Mouse (Mus musculus) bone marrow, adult 2 months (tissue): ENCODE data around the gene Dnah12. TPM values are rescaled to one million over a fixed set of nuclear protein-coding genes. Genes with fewer than 3 reads are reported as not detected.

Source experiments
- H3K27ac ChIP-seq: fragments of 200-500 bp; 2 replicates; pipeline ENCODE4 v1.5.1; 2012; ENCODE audit warnings: low read depth, mild to moderate bottlenecking, control low read depth, inconsistent platforms, low read length; ENCODE audit not compliant: control insufficient read depth, poor library complexity, insufficient read depth
- H3K4me1 ChIP-seq: fragments of 200-500 bp; 2 replicates; pipeline ENCODE4 v1.6.1; 2011; ENCODE audit warnings: low read length; ENCODE audit not compliant: control insufficient read depth, insufficient read depth
- H3K4me3 ChIP-seq: fragments of 200-500 bp; replicated peaks from 2 replicates; pipeline ENCODE3; 2011; ENCODE audit warnings: mild to moderate bottlenecking, low read depth, low read length, control low read depth; ENCODE audit not compliant: control insufficient read depth
- CTCF ChIP-seq: fragments of 200-500 bp; IDR thresholded peaks from 2 replicates; pipeline ENCODE4 v1.5.1; 2011; ENCODE audit warnings: low read length, control low read depth; ENCODE audit not compliant: control insufficient read depth, insufficient read depth
- POLR2A ChIP-seq: fragments of 200-500 bp; IDR thresholded peaks from 2 replicates; pipeline ENCODE4 v1.6.1; 2011; ENCODE audit warnings: low read depth, mild to moderate bottlenecking, control low read depth, low read length, borderline replicate concordance; ENCODE audit not compliant: control insufficient read depth
- WGBS: fragments of 180-500 bp; shearing (Covaris S2); methylation state at CpG from one replicate; pipeline ENCODE4 v1.1.7; 2018; 5-methylcytosine and 5-hydroxymethylcytosine counted together
- polyA plus RNA-seq: library from polyadenylated mRNA; stranded (reverse); fragments of >200 nt; gene quantifications from 2 replicates; pipeline ENCODE4 v1.2.4, GENCODE M21; 2011; ENCODE audit warnings: low replicate concordance; ENCODE audit not compliant: missing spikeins, insufficient read depth, insufficient read length

Gene Dnah12
- polyA plus RNA-seq, result 0.11 and 0.25 TPM in 2 replicates

DNA sequence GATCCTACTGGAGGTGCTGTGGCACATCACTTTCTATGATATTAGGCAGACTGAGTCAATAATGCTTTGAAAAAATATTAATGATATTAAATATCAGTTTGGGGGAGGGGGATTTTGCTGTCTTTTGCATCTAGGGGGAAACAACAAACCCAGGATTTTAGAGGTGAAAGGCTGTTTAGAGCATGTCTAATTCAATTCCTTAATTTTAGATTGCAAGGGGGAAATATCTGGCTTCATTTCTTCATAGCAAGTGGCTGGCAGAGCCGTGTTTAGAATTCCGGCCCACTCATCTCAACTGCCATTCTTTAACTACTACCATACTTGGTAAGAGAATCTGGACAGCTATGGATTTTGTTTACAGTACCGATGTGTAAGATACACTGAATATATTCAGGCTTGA lies at the start of gene Dnah12:
Gene Dnah12, plus strand, starts transcription at position 301 of the 400 bp plus-strand sequence.
- no peaks in the 10 kb centered on the region for H3K4me1 ChIP-seq
- no peak within 1 kb of the TSS for H3K27ac ChIP-seq
- no peak for TF ChIP-seq POLR2A
- TF ChIP-seq CTCF, result no peak
- no peak within 1 kb of the TSS for H3K4me3 ChIP-seq
- WGBS, result 88% methylated on average over 3 of the region's 3 CpGs

DNA sequence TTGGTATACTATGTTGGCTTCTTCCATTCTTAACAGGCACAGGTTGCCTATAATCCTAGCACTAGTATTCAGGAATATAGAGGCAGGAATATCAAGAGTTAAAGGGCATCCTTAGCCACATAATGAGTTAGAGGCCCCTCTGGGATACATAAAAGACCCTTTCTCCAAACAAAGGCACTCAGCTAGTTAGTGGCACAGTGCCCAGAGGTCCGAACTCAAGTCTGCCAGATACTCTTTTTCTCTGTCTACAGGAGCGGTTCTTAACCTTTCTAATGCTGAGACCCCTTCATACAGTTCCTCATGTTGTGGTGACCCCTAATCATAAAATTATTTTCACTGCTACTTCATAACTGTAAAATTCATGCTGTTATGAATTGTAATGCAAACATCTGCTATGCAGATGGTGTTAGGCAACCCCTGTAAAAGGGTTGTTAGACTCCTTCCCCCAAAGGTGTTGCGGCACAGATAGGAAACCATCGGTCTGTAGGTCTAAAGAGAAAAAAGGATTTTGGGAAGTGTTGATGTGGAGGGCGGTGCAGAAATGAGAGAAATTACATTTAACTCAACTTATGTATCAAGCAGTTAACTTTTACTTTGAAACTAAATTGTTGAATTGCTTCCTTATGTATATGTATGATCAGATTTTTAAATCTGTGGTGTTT lies 47.0 kb upstream of the Dnah12 start:
- Histone ChIP-seq H3K4me1 (no peaks in the 10 kb centered on the region; the same call in 1 of the 2 replicates), H3K27ac (no peak overlapping the region), H3K4me3 (no peak overlapping the region)
- TF ChIP-seq CTCF (no peak), POLR2A (no peak)
- whole genome bisulfite sequencing, result 57% methylated on average over 5 of the region's 5 CpGs

DNA sequence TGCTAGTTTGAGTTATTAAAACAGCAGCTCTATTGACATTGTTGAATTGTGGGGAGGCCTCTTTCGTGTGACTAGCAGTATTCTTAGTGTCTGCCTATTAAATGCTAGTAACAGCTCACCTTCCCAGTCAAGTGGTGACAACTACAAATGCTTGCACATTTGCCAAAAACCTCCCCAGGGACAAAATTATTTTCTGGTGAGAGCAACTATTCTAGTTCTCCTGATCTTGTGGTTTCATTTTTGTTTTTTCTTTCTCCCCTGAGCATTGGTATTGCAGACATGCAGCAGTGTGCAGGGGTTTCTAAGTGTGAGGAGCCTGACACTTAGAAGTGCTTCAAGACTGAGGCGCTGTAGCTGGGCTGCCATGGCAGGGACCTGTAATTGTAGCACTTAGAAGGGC lies 45.3 kb upstream of the Dnah12 start:
- WGBS, result 82% methylated on average over 2 of the region's 2 CpGs
- Histone ChIP-seq H3K27ac (no peak overlapping the region), H3K4me1 (no peaks in the 10 kb centered on the region; the same call in 1 of the 2 replicates), H3K4me3 (no peak overlapping the region)
- TF ChIP-seq CTCF, result no peak
- no peak for TF ChIP-seq POLR2A

DNA sequence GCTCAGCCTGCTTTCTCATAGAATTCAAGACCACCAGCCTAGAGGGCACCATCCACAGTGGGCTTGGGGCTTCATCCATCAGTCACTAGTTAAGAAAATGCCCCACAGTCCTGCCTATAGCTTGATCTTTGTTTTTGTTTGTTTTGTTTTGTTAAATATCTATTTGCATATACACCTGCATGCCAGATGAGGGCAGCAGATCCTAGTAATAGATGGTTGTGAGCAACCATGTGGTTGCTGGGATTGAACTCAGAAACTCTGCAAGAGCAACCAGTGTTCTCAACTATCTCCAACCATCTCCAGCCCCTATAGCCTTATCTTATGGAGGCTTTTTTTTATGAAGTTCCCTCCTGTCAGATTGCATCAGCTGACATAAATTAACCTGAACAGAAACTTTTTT lies 41.2 kb upstream of the Dnah12 start:
- no peak overlapping the region for H3K4me3 ChIP-seq
- no peaks in the 10 kb centered on the region for H3K4me1 ChIP-seq
- TF ChIP-seq POLR2A (no peak), CTCF (no peak)
- H3K27ac ChIP-seq, result no peak overlapping the region

DNA sequence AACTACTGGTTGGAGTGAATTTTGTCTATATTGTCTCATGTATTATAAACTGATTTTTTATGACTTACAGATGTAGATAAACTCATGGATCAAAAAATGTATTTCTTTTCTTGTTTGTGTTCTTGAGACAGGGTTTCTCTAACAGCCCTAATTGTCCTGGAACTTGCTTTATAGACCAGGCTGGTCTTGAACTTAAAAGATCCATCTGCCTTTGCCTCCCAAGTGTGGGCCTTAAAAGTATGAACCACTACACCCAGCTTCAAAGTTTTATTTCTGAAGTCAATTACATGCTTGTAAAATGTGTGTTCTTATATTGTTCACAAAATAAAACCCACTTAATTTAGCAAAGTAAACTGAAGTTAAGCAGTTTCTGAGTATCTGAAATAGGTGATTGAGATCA lies 34.9 kb upstream of the Dnah12 start:
- Histone ChIP-seq H3K4me3 (no peak overlapping the region), H3K4me1 (no peaks in the 10 kb centered on the region)
- TF ChIP-seq CTCF (no peak), POLR2A (no peak)

DNA sequence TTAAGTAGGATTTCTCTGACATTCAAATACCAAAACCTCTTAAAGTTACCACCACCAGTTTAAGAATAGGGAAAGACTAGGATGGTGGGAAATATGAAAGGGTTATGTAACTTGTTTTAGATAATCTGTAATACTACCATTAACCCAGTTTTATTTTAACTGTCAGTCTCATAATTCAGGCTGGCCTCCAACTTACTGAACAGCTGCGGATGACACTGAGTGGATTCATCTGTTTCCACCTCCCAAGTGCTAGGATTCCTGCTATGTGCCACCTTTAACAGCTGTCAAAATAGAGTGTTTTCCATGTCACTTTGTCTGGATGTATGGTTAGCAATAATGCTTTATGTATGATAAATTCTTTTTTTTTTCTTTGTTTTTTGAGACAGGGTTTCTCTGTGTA lies 32.8 kb upstream of the Dnah12 start:
- TF ChIP-seq POLR2A (no peak), CTCF (no peak)
- WGBS, result 92% methylated on average over 1 of the region's 1 CpGs
- H3K4me1 ChIP-seq, result no peaks in the 10 kb centered on the region
- no peak overlapping the region for H3K4me3 ChIP-seq
- H3K27ac ChIP-seq, result no peak overlapping the region

More for the DNA sequence above, 34.9 kb upstream of the Dnah12 start:
- H3K27ac ChIP-seq, result no peak overlapping the region

DNA sequence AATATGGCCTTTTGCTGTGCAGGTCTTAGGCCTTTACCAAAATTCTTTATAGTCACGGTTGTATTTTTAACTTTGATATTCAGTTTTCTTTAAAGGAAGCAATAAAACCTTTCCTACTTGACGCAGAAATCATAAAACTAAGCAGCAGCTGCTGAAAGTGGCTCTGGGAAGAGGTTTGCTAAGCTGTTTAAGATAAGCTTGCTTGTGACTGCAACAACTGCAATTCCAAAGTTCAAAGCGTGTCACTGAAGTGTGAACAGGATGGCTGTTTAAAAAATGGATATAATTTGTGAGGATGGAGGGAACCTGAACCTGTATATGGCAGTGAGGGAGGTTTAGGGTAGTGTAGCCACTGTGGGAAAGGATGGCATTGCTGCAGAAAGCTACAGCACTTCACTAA lies 31.1 kb upstream of the Dnah12 start:
- Histone ChIP-seq H3K4me3 (no peak overlapping the region), H3K4me1 (no peaks in the 10 kb centered on the region; the same call in 1 of the 2 replicates), H3K27ac (no peak overlapping the region)
- TF ChIP-seq CTCF, result no peak
- TF ChIP-seq POLR2A, result no peak
- WGBS, result 85% methylated on average over 3 of the region's 3 CpGs

DNA sequence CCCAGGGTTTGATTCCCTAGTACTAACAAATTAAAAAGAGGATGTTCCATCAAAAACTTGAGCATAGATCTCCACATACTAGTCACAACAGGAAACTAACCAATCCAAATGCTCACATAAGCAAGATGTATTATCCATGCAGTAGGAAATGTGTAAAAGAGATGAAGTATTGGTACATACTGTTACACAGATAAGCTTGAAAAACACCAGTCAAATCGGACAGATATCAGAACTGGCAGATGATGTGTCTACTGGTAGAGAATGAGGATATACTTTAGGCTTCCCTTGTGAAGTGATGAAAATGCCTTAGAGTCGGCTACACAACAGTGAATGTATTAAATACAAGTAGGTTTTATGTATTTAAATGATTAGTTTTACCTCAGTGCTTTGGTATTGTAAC lies 30.6 kb upstream of the Dnah12 start:
- Histone ChIP-seq H3K4me1 (no peaks in the 10 kb centered on the region; the same call in 1 of the 2 replicates), H3K4me3 (no peak overlapping the region), H3K27ac (no peak overlapping the region)
- no peak for TF ChIP-seq CTCF
- no peak for TF ChIP-seq POLR2A
- 63% methylated on average over 2 of the region's 2 CpGs for WGBS
